Mouse (Mus musculus) liver, postnatal 0 days (tissue): ENCODE measurements at regions not wholly inside any gene's neighbourhood (a gene's known extent, or its start where the extent isn't known, plus 50 kb on each side); places are given as distances from the start of the nearest gene placed in this dataset.

Source experiments
- CTCF ChIP-seq: sonication (generic); IDR thresholded peaks from 2 replicates; pipeline ENCODE4 v1.5.1; 2016; ENCODE audit warnings: antibody characterized with exemption, low read depth
- EP300 ChIP-seq: IDR thresholded peaks from 2 replicates; pipeline ENCODE4 v1.6.1; 2016; ENCODE audit warnings: antibody characterized with exemption, low read depth, mild to moderate bottlenecking

GRCm38 (mm10) chr12:10984295-10984694 is 166.6 kb downstream of the Kcns3 start:
- TF ChIP-seq EP300 (no peak), CTCF (no peak)
